ENCODE assay signal across 18 mouse cellular contexts in the genomic region with DNA sequence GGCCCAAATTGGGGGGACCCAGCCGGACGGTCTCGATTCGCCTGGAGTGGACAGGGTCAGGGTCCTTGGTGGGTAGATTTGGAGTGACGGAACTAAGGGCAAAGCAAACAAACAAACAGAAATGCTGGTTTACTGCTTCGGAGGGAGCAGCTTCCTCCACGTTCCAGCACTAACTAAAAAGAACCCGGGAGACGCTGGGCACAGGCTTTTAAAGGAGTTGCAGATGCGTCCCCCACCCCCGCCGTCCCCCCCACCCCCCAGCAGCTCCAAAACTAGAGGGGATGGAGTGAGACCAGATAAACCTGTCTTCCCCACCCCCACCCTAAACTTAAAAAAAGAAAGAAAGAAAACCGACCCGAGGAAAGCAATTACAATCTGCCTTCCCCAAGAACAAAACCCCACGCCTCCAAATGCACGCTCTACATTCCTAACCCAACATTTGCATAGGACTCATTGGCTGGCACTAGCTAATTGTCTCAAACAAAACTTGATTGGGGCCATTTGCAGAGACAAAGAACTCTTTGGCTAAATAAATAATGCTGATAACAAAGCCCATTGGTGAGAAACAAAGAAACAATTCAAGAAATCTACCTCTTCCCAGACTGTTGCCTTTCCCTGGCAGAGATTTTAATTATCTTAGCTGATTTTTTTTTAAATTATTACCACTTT. TPM values are rescaled to one million over a fixed set of nuclear protein-coding genes. Genes with fewer than 3 reads are reported as not detected.
DNase-seq lines count a peak whose midpoint lies in the region; ATAC-seq and TF ChIP-seq lines count a peak whose summit lies in the region.
"Had no signal": no experiment of that assay in that cellular context is flagged by ENCODE, and none has a peak within 500 bp of the region (broad histone marks: within the 10 kb centered on the region; RNA-seq: fewer than 3 reads in every experiment).

No protein-coding gene starts in this region.

- H3K4me1 ChIP-seq in intestine, postnatal 0 days (replicated peaks; ENCODE audit: control insufficient read depth, insufficient read depth, low read length) = no peaks in the 10 kb centered on the region
- H3K4me1 ChIP-seq in intestine, embryonic 16.5 days (ENCODE audit: control insufficient read depth, insufficient read depth, low read length) = no peaks in the 10 kb centered on the region
- peaks cover 51% of the 10 kb centered on the region for H3K4me1 ChIP-seq in forebrain, embryonic 13.5 days
- no peaks in the 10 kb centered on the region for H3K4me1 ChIP-seq in hindbrain, postnatal 0 days (ENCODE audit: insufficient read depth, low read length)
- no peaks in the 10 kb centered on the region for H3K4me1 ChIP-seq in thymus, adult 2 months (replicated peaks; ENCODE audit: control insufficient read depth, insufficient read depth, low read length)
- H3K4me1 ChIP-seq: liver, embryonic 15.5 days had no signal

- WGBS in intestine, postnatal 0 days = 2% methylated on average over 16 of the region's 16 CpGs
- 1% methylated on average over 16 of the region's 16 CpGs for WGBS in intestine, embryonic 16.5 days
- WGBS in forebrain, embryonic 13.5 days = under 1% methylated on average over 16 of the region's 16 CpGs
- WGBS in hindbrain, postnatal 0 days = 3% methylated on average over 16 of the region's 16 CpGs
- WGBS in thymus, adult 2 months = 17% methylated on average over 16 of the region's 16 CpGs

- no peaks in the 10 kb centered on the region for H3K9me3 ChIP-seq in intestine, postnatal 0 days (ENCODE audit: control insufficient read depth)
- no peaks in the 10 kb centered on the region for H3K9me3 ChIP-seq in intestine, embryonic 16.5 days (ENCODE audit: control insufficient read depth, low read length)
- H3K9me3 ChIP-seq in forebrain, embryonic 13.5 days (replicated peaks) = no peaks in the 10 kb centered on the region
- no peaks in the 10 kb centered on the region for H3K9me3 ChIP-seq in hindbrain, postnatal 0 days (ENCODE audit: low read length)
- H3K9me3 ChIP-seq: heart, embryonic 15.5 days; liver, embryonic 15.5 days had no signal

- H3K27me3 ChIP-seq in intestine, postnatal 0 days (replicated peaks; ENCODE audit: control insufficient read depth, insufficient read depth, low read length) = peaks cover 95% of the 10 kb centered on the region
- H3K27me3 ChIP-seq in intestine, embryonic 16.5 days (replicated peaks; ENCODE audit: control insufficient read depth, insufficient read depth, low read length) = peaks cover 80% of the 10 kb centered on the region
- peaks cover 93% of the 10 kb centered on the region for H3K27me3 ChIP-seq in forebrain, embryonic 13.5 days
- H3K27me3 ChIP-seq in hindbrain, postnatal 0 days (ENCODE audit: insufficient read depth, low read length) = peaks cover 71% of the 10 kb centered on the region
- peaks cover 24% of the 10 kb centered on the region for H3K27me3 ChIP-seq in thymus, adult 2 months (ENCODE audit: control insufficient read depth, insufficient read depth, low read length)

- no peak overlapping the region for H3K27ac ChIP-seq in intestine, postnatal 0 days (ENCODE audit: low read depth, low read length)
- H3K27ac ChIP-seq in intestine, embryonic 16.5 days (ENCODE audit: low read length) = no peak overlapping the region
- H3K27ac ChIP-seq in forebrain, embryonic 13.5 days = no peak overlapping the region
- no peak overlapping the region for H3K27ac ChIP-seq in hindbrain, postnatal 0 days
- H3K27ac ChIP-seq in thymus, adult 2 months (ENCODE audit: control insufficient read depth, insufficient read depth, low read length) = no peak overlapping the region
- H3K27ac ChIP-seq: heart, embryonic 15.5 days; layer of hippocampus, adult 2 months; liver, embryonic 15.5 days had no signal

- H3K9ac ChIP-seq in intestine, postnatal 0 days (ENCODE audit: low read depth, low read length) = no peak overlapping the region
- no peak overlapping the region for H3K9ac ChIP-seq in intestine, embryonic 16.5 days (ENCODE audit: low read depth, low read length)
- peak overlapping the region; percentile 63 for H3K9ac ChIP-seq in forebrain, embryonic 13.5 days
- peak overlapping the region; percentile 33; the same call in 1 of the 2 replicates for H3K9ac ChIP-seq in hindbrain, postnatal 0 days (replicated peaks; ENCODE audit: low read length)
- H3K9ac ChIP-seq: heart, embryonic 15.5 days; liver, embryonic 15.5 days had no signal

- H3K36me3 ChIP-seq in intestine, postnatal 0 days (ENCODE audit: control insufficient read depth, insufficient read depth) = no peaks in the 10 kb centered on the region
- no peaks in the 10 kb centered on the region for H3K36me3 ChIP-seq in intestine, embryonic 16.5 days (ENCODE audit: control insufficient read depth, insufficient read depth, low read length)
- no peaks in the 10 kb centered on the region for H3K36me3 ChIP-seq in forebrain, embryonic 13.5 days (ENCODE audit: poor library complexity, severe bottlenecking)
- H3K36me3 ChIP-seq in hindbrain, postnatal 0 days (ENCODE audit: insufficient read depth, low read length) = no peaks in the 10 kb centered on the region
- H3K36me3 ChIP-seq in thymus, adult 2 months (ENCODE audit: control insufficient read depth, insufficient read depth, low read length) = no peaks in the 10 kb centered on the region
- H3K36me3 ChIP-seq: heart, embryonic 15.5 days; liver, embryonic 15.5 days had no signal

- H3K4me3 ChIP-seq in intestine, postnatal 0 days (ENCODE audit: low read depth, low read length) = peak overlapping the region; percentile 11; the same call in 1 of the 2 replicates
- no peak overlapping the region for H3K4me3 ChIP-seq in intestine, embryonic 16.5 days (ENCODE audit: low read length)
- peak overlapping the region; percentile 44 for H3K4me3 ChIP-seq in forebrain, embryonic 13.5 days
- H3K4me3 ChIP-seq in hindbrain, postnatal 0 days (ENCODE audit: low read length) = peak overlapping the region; percentile 40
- H3K4me3 ChIP-seq in thymus, adult 2 months (ENCODE audit: control insufficient read depth, insufficient read depth, low read length) = no peak overlapping the region
- H3K4me3 ChIP-seq: erythroblast, embryonic 14.5 days; heart, embryonic 15.5 days; layer of hippocampus, adult 2 months; liver, embryonic 15.5 days had no signal

- intact Hi-C loops in left cerebral cortex, postnatal 10 days (cut with DNase I) = no loop called here

- no peak for TF ChIP-seq CTCF in intestine, postnatal 0 days (IDR thresholded peaks at IDR 0.05; ENCODE audit: low read depth)
- TF ChIP-seq CTCF in hindbrain, postnatal 0 days (IDR thresholded peaks at IDR 0.05; ENCODE audit: low read depth) = no peak
- no peak for TF ChIP-seq CTCF in thymus, adult 2 months (IDR thresholded peaks at IDR 0.05; ENCODE audit: borderline replicate concordance, control insufficient read depth, extremely low read depth, insufficient read depth, low read length, poor library complexity)

- DNase-seq in hindbrain, postnatal 0 days (ENCODE audit: low spot score) = no peak
- no peak for DNase-seq in neural tube, embryonic 10.5 days (ENCODE audit: extremely low spot score, low spot score)
- DNase-seq in left cerebral cortex, postnatal 10 days (ENCODE audit: extremely low spot score in 1 of 2, low spot score in 2 of 2) = no peak
- DNase-seq in urinary bladder, postnatal 4 days (ENCODE audit: low spot score in 2 of 2) = no peak
- no peak for DNase-seq in thymus, adult 2 months
- DNase-seq: adrenal gland, postnatal 14 days; cerebellum, adult 8-10 months; gastrocnemius, postnatal 14 days; kidney, adult 11 months; left cerebral cortex, postnatal 4 days had no signal

- no peak for TF ChIP-seq POLR2A in thymus, adult 2 months (IDR thresholded peaks at IDR 0.05; ENCODE audit: control insufficient read depth, extremely low read depth, insufficient read depth, low read length, poor library complexity)

- no peak for ATAC-seq in intestine, postnatal 0 days
- no peak for ATAC-seq in intestine, embryonic 16.5 days
- ATAC-seq in forebrain, embryonic 13.5 days = peak; percentile 5; the same call in 1 of the 2 replicates
- no peak for ATAC-seq in hindbrain, postnatal 0 days

- no peak overlapping the region for H3K4me2 ChIP-seq in intestine, postnatal 0 days (replicated peaks; ENCODE audit: low read depth)
- H3K4me2 ChIP-seq in intestine, embryonic 16.5 days (ENCODE audit: low read depth, low read length) = no peak overlapping the region
- peak overlapping the region; percentile 60 for H3K4me2 ChIP-seq in forebrain, embryonic 13.5 days
- H3K4me2 ChIP-seq in hindbrain, postnatal 0 days (ENCODE audit: low read depth, low read length) = peak overlapping the region; percentile 40
- H3K4me2 ChIP-seq: heart, embryonic 15.5 days; liver, embryonic 15.5 days had no signal

RNA-seq across cellular contexts. Expression of a gene that starts 10.9 kb away (rescaled TPM):
- not detected in 2 replicates for polyA plus RNA-seq in intestine, postnatal 0 days (2015; fragmentation: Nextera tagmentation; extraction: Ambion mirVana)
- not detected in 2 replicates for polyA plus RNA-seq in intestine, embryonic 16.5 days (2015; fragmentation: Nextera tagmentation; extraction: Ambion mirVana)
- polyA plus RNA-seq in forebrain, embryonic 13.5 days (2015; fragmentation: Nextera tagmentation; extraction: Ambion mirVana) = 24.9 and 36.8 TPM in 2 replicates
- total RNA-seq in hindbrain, postnatal 0 days (2014; rRNA removed) = 27.6 and 48.4 TPM in 2 replicates
- 31.1 and 33.2 TPM in 2 replicates for polyA plus RNA-seq in hindbrain, postnatal 0 days (2015; fragmentation: Nextera tagmentation; extraction: Ambion mirVana)
- total RNA-seq in left cerebral cortex, postnatal 10 days (2021) = under 1 TPM in 1 of 2 experiments, not detected in 1; 0.49 TPM
- polyA plus RNA-seq in thymus, adult 2 months (2012; rRNA removed) = 0.11 TPM in 1 of 2 replicates, not detected in the other
- total RNA-seq: adrenal gland, postnatal 14 days; gastrocnemius, postnatal 14 days had no signal
- polyA plus RNA-seq: erythroblast, embryonic 14.5 days; heart, embryonic 15.5 days; liver, embryonic 15.5 days; thymus, postnatal 0 days had no signal

Comparison
In these comparisons a context has a peak if more than half of its experiments do, and no peak if none do; other contexts are left out.
1. H3K4me3 ChIP-seq: peak in intestine, postnatal 0 days (single experiment), forebrain, embryonic 13.5 days (single experiment) and hindbrain, postnatal 0 days (single experiment); none in intestine, embryonic 16.5 days (single experiment) and thymus, adult 2 months (single experiment).
2. H3K4me2 ChIP-seq: peak in forebrain, embryonic 13.5 days (single experiment) and hindbrain, postnatal 0 days (single experiment); none in intestine, postnatal 0 days (single experiment) and intestine, embryonic 16.5 days (single experiment).
3. H3K9ac ChIP-seq: peak in forebrain, embryonic 13.5 days (single experiment) and hindbrain, postnatal 0 days (single experiment); none in intestine, postnatal 0 days (single experiment) and intestine, embryonic 16.5 days (single experiment).
4. RNA of a gene that starts 10.9 kb away (polyA plus RNA-seq): 31.1 to 33.2 TPM in hindbrain, postnatal 0 days and 24.9 to 36.8 TPM in forebrain, embryonic 13.5 days; 0.11 TPM in thymus, adult 2 months, not detected in intestine, postnatal 0 days and not detected in intestine, embryonic 16.5 days; every median in the first group is over 10 times any median in the second.